Mouse (Mus musculus) activated CD4-positive, CD25-positive, alpha-beta regulatory T cell (primary cell): ENCODE data around the gene Suco. TPM values are rescaled to one million over a fixed set of nuclear protein-coding genes. Genes with fewer than 3 reads are reported as not detected.

Experiments
- polyA plus RNA-seq, 2 experiments: library from polyadenylated mRNA; unstranded; fragments of 100-300 nt; shearing (Covaris generic); gene quantifications; one replicate each; pipeline ENCODE4 v1.2.1; 2017

Gene Suco
- polyA plus RNA-seq: 10 to 100 TPM; 29.8 to 35.8 TPM

GRCm38 (mm10) chr1:161876553-161877447, at the start of gene Suco:
TSS of gene Suco (minus strand) at chr1:161876682.

GRCm38 (mm10) chr1:161788339-161788738, 88.1 kb downstream of the Suco start, which contains the start of gene Fasl:
TSS of gene Fasl (minus strand) at chr1:161788495.

Other genes with a start within 250 kb of the Suco start
- 10 to 100 TPM in 1 of 2 experiments, 1 to 10 TPM in 1; 7.0 to 10.0 TPM for gene Fasl, start 88.2 kb downstream of the Suco start, polyA plus RNA-seq
- gene Pigc, start 92.5 kb upstream of the Suco start, polyA plus RNA-seq: 10 to 100 TPM; 28.8 to 33.0 TPM
- under 1 TPM in 1 of 2 experiments, not detected in 1; 0.45 TPM for gene 4930558K02Rik, start 103.0 kb upstream of the Suco start, polyA plus RNA-seq